16 mouse cellular contexts compared by ENCODE assay signal in genomic region chr11:12039748-12040147, GRCm38 (mm10). TPM values are rescaled to one million over a fixed set of nuclear protein-coding genes. Genes with fewer than 3 reads are reported as not detected.
DNase-seq lines count a peak whose midpoint lies in the region; ATAC-seq and TF ChIP-seq lines count a peak whose summit lies in the region.
"Had no signal": no experiment of that assay in that cellular context is flagged by ENCODE, and none has a peak within 500 bp of the region (broad histone marks: within the 10 kb centered on the region; RNA-seq: fewer than 3 reads in every experiment).

No protein-coding gene starts in this region.

- H3K4me1 ChIP-seq in heart, adult 2 months (ENCODE audit: control insufficient read depth, insufficient read depth, low read length) = no peaks in the 10 kb centered on the region
- H3K4me1 ChIP-seq in kidney, embryonic 15.5 days = peaks cover 5% of the 10 kb centered on the region; the same call in 1 of the 2 replicates

- TF ChIP-seq EP300 in heart, adult 2 months (IDR thresholded peaks at IDR 0.05; ENCODE audit: insufficient read depth, low read depth, low read length) = no peak

- H3K27me3 ChIP-seq in heart, adult 2 months (ENCODE audit: control insufficient read depth, insufficient read depth, low read length) = peaks cover 5% of the 10 kb centered on the region; the same call in 1 of the 2 replicates
- H3K27me3 ChIP-seq in kidney, embryonic 15.5 days = peaks cover 92% of the 10 kb centered on the region

- TF ChIP-seq POLR2A in heart, adult 2 months (IDR thresholded peaks at IDR 0.05; ENCODE audit: insufficient read depth, low read depth, low read length) = no peak

- no peak for ATAC-seq in kidney, embryonic 15.5 days (replicated peaks; ENCODE audit: low FRiP score)
- ATAC-seq: CD4-positive, CD25-positive, alpha-beta regulatory T cell, adult 4 months had no signal

- no peak overlapping the region for H3K27ac ChIP-seq in heart, adult 2 months
- 0 out of 2 replicates have a peak overlapping the region, but pooled peaks have one; percentile 54 for H3K27ac ChIP-seq in kidney, embryonic 15.5 days
- H3K27ac ChIP-seq: forebrain, embryonic 15.5 days; limb, embryonic 15.5 days; macrophage; stomach, embryonic 15.5 days had no signal

- H3K36me3 ChIP-seq in heart, adult 2 months (ENCODE audit: control insufficient read depth, insufficient read depth, low read length) = no peaks in the 10 kb centered on the region
- no peaks in the 10 kb centered on the region for H3K36me3 ChIP-seq in kidney, embryonic 15.5 days
- H3K36me3 ChIP-seq: forebrain, embryonic 15.5 days; limb, embryonic 15.5 days; stomach, embryonic 15.5 days had no signal

- TF ChIP-seq CTCF in heart, adult 2 months (IDR thresholded peaks at IDR 0.05) = no peak

- H3K9ac ChIP-seq in heart, adult 2 months (ENCODE audit: low read depth, low read length) = no peak overlapping the region
- H3K9ac ChIP-seq in kidney, embryonic 15.5 days = no peak overlapping the region
- H3K9ac ChIP-seq: forebrain, embryonic 15.5 days; limb, embryonic 15.5 days; stomach, embryonic 15.5 days had no signal

- H3K4me2 ChIP-seq in kidney, embryonic 15.5 days = no peak overlapping the region
- H3K4me2 ChIP-seq: forebrain, embryonic 15.5 days; limb, embryonic 15.5 days; stomach, embryonic 15.5 days had no signal

- intact Hi-C loops in heart, adult 2 months (cut with DNase I) = loop anchor here (5.0 kb wide), 2 partner anchors 197 to 217 kb away; no protein-coding TSS in a partner anchor

- DNase-seq in heart, adult 11 months = peak; percentile 80
- no peak for DNase-seq in heart, adult 2 months
- no peak for DNase-seq in kidney, adult 9 months
- peak; percentile 22 for DNase-seq in NIH3T3 (ENCODE audit: low read depth)
- DNase-seq in embryo, embryonic 11 days = peak; percentile 19
- no peak for DNase-seq in thymus, adult 18-20 months
- DNase-seq: cerebellum, adult 9-10 months; heart, postnatal 36 days; kidney, postnatal 14 days; thymus, postnatal 4 days had no signal

- 64% methylated on average over 6 of the region's 6 CpGs for WGBS in heart, adult 2 months
- 65% methylated on average over 6 of the region's 6 CpGs for WGBS in kidney, embryonic 15.5 days

- H3K79me2 ChIP-seq in heart, adult 2 months (replicated peaks; ENCODE audit: control insufficient read depth, insufficient read depth, low read length) = no peaks in the 10 kb centered on the region

- no peaks in the 10 kb centered on the region for H3K9me3 ChIP-seq in kidney, embryonic 15.5 days (replicated peaks)
- H3K9me3 ChIP-seq: forebrain, embryonic 15.5 days; limb, embryonic 15.5 days; stomach, embryonic 15.5 days had no signal

- H3K4me3 ChIP-seq in heart, adult 2 months = no peak overlapping the region
- no peak overlapping the region for H3K4me3 ChIP-seq in kidney, embryonic 15.5 days (replicated peaks)
- H3K4me3 ChIP-seq: forebrain, embryonic 15.5 days; limb, embryonic 15.5 days; stomach, embryonic 15.5 days had no signal

RNA-seq across cellular contexts. Expression of gene Grb10, which starts 1.3 kb away (rescaled TPM):
- total RNA-seq in heart, adult 2 months (2021) = 10 to 100 TPM; 65.1 to 66.2 TPM
- polyA plus RNA-seq in heart, adult 2 months (2012; rRNA removed) = 36.9 and 63.5 TPM in 2 replicates
- polyA plus RNA-seq in kidney, embryonic 15.5 days (2015; fragmentation: Nextera tagmentation; extraction: Ambion mirVana) = 390 and 413 TPM in 2 replicates
- polyA plus RNA-seq: macrophage had no signal

Comparison
In these comparisons a context has a peak if more than half of its experiments do, and no peak if none do; other contexts are left out.
1. DNase-seq: peak in heart, adult 11 months (single experiment), NIH3T3 (single experiment) and embryo, embryonic 11 days (single experiment); none in heart, adult 2 months (0 of 2), kidney, adult 9 months (single experiment) and thymus, adult 18-20 months (0 of 2).